In genomic region chr7:109218130-109218976, GRCm38 (mm10) we compare ENCODE assay signal across 8 mouse cellular contexts. TPM values are rescaled to one million over a fixed set of nuclear protein-coding genes. Genes with fewer than 3 reads are reported as not detected.
DNase-seq lines count a peak whose midpoint lies in the region; ATAC-seq and TF ChIP-seq lines count a peak whose summit lies in the region.

No protein-coding gene starts in this region.

- no peaks in the 10 kb centered on the region for H3K9me3 ChIP-seq in heart, embryonic 12.5 days (replicated peaks)
- no peaks in the 10 kb centered on the region for H3K9me3 ChIP-seq in intestine, postnatal 0 days (ENCODE audit: control insufficient read depth)
- H3K9me3 ChIP-seq in midbrain, embryonic 15.5 days: no peaks in the 10 kb centered on the region

- no peak overlapping the region for H3K9ac ChIP-seq in heart, embryonic 12.5 days
- H3K9ac ChIP-seq in intestine, postnatal 0 days (ENCODE audit: low read depth, low read length): no peak overlapping the region
- no peak overlapping the region for H3K9ac ChIP-seq in midbrain, embryonic 15.5 days

- 90% methylated on average over 2 of the region's 2 CpGs for WGBS in heart, embryonic 12.5 days
- WGBS in intestine, postnatal 0 days: 95% methylated on average over 2 of the region's 2 CpGs
- WGBS in midbrain, embryonic 15.5 days: 79% methylated on average over 2 of the region's 2 CpGs

- no peak overlapping the region for H3K27ac ChIP-seq in heart, embryonic 12.5 days (ENCODE audit: poor library complexity, severe bottlenecking)
- no peak overlapping the region for H3K27ac ChIP-seq in intestine, postnatal 0 days (ENCODE audit: low read depth, low read length)
- no peak overlapping the region for H3K27ac ChIP-seq in midbrain, embryonic 15.5 days

- intact Hi-C loops in gastrocnemius, postnatal 14 days (cut with DNase I; ENCODE audit: low total_unique reads): no loop called here
- intact Hi-C loops in left cerebral cortex, postnatal 14 days (cut with DNase I): loop anchor here (1.0 kb wide), 1 partner anchor 79 kb away; no protein-coding TSS in a partner anchor

- H3K4me1 ChIP-seq in heart, embryonic 12.5 days (replicated peaks): no peaks in the 10 kb centered on the region
- H3K4me1 ChIP-seq in intestine, postnatal 0 days (replicated peaks; ENCODE audit: control insufficient read depth, insufficient read depth, low read length): no peaks in the 10 kb centered on the region
- H3K4me1 ChIP-seq in midbrain, embryonic 15.5 days: peaks cover 2% of the 10 kb centered on the region; the same call in 1 of the 2 replicates

- peak; percentile 95 for DNase-seq in heart, adult 11 months
- DNase-seq in embryo, embryonic 10 days (ENCODE audit: low spot score): peak; percentile 87
- DNase-seq in gastrocnemius, postnatal 14 days: peak; percentile 79
- peak; percentile 64 to 81 for DNase-seq in left cerebral cortex, postnatal 14 days (ENCODE audit: low spot score in 2 of 2)
- DNase-seq in splenic B cell, adult 2 months (ENCODE audit: low read depth, low spot score): peak; percentile 46

- H3K36me3 ChIP-seq in heart, embryonic 12.5 days: no peaks in the 10 kb centered on the region
- no peaks in the 10 kb centered on the region for H3K36me3 ChIP-seq in intestine, postnatal 0 days (ENCODE audit: control insufficient read depth, insufficient read depth)
- no peaks in the 10 kb centered on the region for H3K36me3 ChIP-seq in midbrain, embryonic 15.5 days (replicated peaks)
- no peaks in the 10 kb centered on the region for H3K36me3 ChIP-seq in splenic B cell, adult 2 months (ENCODE audit: control insufficient read depth, insufficient read depth, low read length, poor library complexity, severe bottlenecking)

- no peak for ATAC-seq in heart, embryonic 12.5 days (ENCODE audit: insufficient number of reproducible peaks, low FRiP score)
- ATAC-seq in intestine, postnatal 0 days: peak; percentile 68
- peak; percentile 27 for ATAC-seq in midbrain, embryonic 15.5 days (replicated peaks)

- H3K4me2 ChIP-seq in heart, embryonic 12.5 days: no peak overlapping the region
- no peak overlapping the region for H3K4me2 ChIP-seq in intestine, postnatal 0 days (replicated peaks; ENCODE audit: low read depth)
- no peak overlapping the region for H3K4me2 ChIP-seq in midbrain, embryonic 15.5 days

- no peaks in the 10 kb centered on the region for H3K27me3 ChIP-seq in heart, embryonic 12.5 days (replicated peaks)
- H3K27me3 ChIP-seq in intestine, postnatal 0 days (replicated peaks; ENCODE audit: control insufficient read depth, insufficient read depth, low read length): no peaks in the 10 kb centered on the region
- H3K27me3 ChIP-seq in midbrain, embryonic 15.5 days (replicated peaks): no peaks in the 10 kb centered on the region
- no peaks in the 10 kb centered on the region for H3K27me3 ChIP-seq in splenic B cell, adult 2 months (ENCODE audit: control insufficient read depth, insufficient read depth, low read length, poor library complexity, severe bottlenecking)

- H3K4me3 ChIP-seq in heart, embryonic 12.5 days: no peak overlapping the region
- no peak overlapping the region for H3K4me3 ChIP-seq in intestine, postnatal 0 days (ENCODE audit: low read depth, low read length)
- no peak overlapping the region for H3K4me3 ChIP-seq in midbrain, embryonic 15.5 days

- TF ChIP-seq CTCF in intestine, postnatal 0 days (IDR thresholded peaks at IDR 0.05; ENCODE audit: low read depth): peak; percentile 91

RNA-seq across cellular contexts. Expression of gene Lmo1, which starts 43.3 kb away (rescaled TPM):
- 1.6 and 2.0 TPM in 2 replicates for polyA plus RNA-seq in heart, embryonic 12.5 days (2016; fragmentation: Nextera tagmentation; extraction: Ambion mirVana)
- 1 to 10 TPM; 4.1 to 5.1 TPM for total RNA-seq in gastrocnemius, postnatal 14 days (2021)
- 2.3 and 2.9 TPM in 2 replicates for polyA plus RNA-seq in intestine, postnatal 0 days (2015; fragmentation: Nextera tagmentation; extraction: Ambion mirVana)
- total RNA-seq in left cerebral cortex, postnatal 14 days (2021): 10 to 100 TPM; 14.6 to 17.5 TPM
- polyA plus RNA-seq in midbrain, embryonic 15.5 days (2015; fragmentation: Nextera tagmentation; extraction: Ambion mirVana): 153 and 155 TPM in 2 replicates

Comparison
In these comparisons a context has a peak if more than half of its experiments do, and no peak if none do; other contexts are left out.
1. RNA of gene Lmo1, which starts 43.3 kb away (polyA plus RNA-seq): 153 to 155 TPM in midbrain, embryonic 15.5 days; 2.3 to 2.9 TPM in intestine, postnatal 0 days and 1.6 to 2.0 TPM in heart, embryonic 12.5 days; every median in the first group is over 10 times any median in the second.
2. Peak in every context shown above with its lines, with median percentiles within 50 percentile points of each other: DNase-seq.